Mouse (Mus musculus) mature B cell (primary cell): ENCODE data around the gene Gdap1l1.

Source experiments
- in situ Hi-C: fragments of 300-500 bp; cut with MboI; formaldehyde crosslinking; loops from 2 replicates; pipeline ENCODE4 v1.14.3; 2019

Gene Gdap1l1

DNA sequence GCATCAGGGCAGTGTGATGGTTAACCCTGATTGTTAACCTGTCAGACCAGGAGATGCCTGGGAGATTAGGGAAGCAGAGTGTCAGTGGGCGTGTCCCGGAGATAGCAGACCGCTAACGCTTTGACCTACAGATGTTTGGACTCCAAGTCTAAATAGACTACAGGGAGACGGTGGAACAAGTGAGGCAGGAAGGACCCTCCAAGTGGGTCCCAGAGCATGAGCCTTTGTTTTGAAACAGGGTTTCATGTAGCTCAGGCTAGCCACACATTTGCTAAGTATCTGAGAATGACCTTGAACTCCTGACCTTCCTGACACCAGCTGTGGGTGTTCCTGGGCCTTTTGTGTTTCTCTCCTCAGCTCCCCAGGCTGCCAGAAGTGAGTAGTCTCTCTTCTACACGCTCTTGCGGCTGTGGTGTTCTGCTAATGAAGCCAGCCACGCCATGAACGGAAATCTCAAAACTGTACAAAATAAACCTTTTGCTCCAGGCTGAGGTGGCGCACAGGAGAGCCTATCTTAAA, 25.0 kb downstream of the Gdap1l1 start:
- in situ Hi-C loops: no loop called here

DNA sequence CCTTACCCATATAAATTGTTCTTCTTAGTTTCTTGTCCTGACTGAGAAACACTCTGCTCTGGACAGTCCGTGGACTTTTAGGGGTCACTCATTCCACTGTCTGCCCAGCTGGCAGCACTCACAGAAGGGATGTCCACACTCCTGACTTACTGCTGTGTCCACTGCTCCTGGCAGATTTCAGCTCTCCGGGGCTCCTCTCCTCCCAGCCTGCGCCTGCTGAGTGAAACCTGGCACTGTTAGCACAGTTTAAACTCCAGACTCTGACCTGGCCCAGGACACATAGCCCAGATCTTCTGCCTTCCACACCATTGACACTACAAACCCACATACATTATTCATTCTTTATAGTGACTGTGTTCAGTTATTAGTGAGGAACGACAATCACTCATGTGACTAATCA, 25.7 kb downstream of the Gdap1l1 start:
- in situ Hi-C loops: no loop called here

DNA sequence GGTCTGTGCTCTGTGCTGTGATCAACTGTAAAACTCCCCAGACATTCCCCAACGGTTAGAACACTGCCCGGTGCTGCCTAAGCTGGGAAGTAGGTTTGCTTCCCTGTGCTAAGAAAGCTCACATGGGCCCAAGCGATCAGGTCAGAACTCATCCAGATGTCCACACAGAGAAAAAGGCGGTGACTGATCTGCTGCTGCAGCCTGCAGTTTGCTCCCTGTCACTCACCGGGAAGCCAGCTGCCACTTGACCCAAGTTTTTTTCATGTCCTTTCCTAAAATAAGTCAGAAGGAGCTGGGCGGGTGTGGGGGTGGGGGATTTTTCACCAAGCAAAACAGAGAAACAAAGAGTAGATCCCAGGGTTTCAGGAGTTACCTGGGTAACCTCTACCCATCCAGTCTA, 26.3 kb downstream of the Gdap1l1 start:
- in situ Hi-C loops: no loop called here

DNA sequence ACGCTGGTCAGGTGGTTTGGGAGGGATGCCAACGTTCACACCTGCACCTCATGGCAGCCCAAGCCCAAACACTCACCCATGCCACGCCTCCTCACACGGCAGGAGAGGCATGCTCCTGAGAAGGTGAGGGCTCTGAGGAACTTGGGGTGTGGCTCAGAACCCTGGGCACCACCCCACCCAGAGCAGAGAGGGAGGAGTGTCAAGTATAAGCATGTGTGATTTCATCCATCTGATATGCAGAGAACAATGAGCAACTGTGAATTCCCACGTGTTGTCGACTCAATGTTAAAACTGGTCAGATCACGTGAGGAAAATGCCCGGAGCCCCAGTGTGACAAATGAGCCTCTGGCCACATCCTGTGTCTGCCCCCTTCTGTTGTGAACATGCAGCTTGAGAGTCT, 28.5 kb downstream of the Gdap1l1 start:
- in situ Hi-C loops: no loop called here

DNA sequence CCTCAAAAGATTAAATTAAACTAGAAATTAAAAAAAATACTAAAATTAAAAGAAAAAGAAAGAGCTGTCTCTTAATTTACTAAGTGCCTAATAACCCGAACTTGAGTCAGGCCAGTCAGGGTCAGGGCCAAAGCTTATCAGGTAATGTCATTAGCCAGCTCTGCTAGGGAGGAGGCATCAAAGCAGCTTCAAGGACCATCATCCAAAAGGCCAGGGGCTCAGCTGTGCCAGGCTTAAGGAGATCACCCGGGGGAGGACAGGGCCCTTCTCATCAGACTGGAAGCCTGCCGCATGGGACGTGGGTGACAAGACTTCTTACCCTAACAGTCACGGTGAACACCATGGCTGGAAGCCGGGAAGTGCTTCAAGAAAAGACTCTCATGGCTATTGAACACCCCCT, 29.3 kb downstream of the Gdap1l1 start:
- in situ Hi-C loops: no loop called here

DNA sequence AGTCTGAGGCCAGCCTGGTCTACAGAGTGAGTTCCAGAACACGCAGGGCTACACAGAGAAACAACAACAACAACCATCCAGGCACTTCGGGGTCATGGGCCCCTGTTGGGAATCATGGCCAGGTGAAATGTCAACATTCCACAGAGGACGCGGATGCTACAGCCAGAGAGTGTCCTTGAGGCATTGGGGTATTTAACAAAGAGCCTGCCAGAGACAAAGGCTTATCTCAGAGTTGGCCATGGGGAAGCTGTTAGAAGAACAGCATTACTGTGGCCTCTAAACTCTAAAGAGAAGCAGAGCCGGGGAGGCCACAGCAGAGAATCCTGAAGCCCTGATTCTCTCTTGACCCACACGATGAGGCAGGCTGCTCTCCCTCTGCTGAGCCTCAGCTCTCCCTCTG, 30.6 kb downstream of the Gdap1l1 start:
- in situ Hi-C loops: no loop called here

DNA sequence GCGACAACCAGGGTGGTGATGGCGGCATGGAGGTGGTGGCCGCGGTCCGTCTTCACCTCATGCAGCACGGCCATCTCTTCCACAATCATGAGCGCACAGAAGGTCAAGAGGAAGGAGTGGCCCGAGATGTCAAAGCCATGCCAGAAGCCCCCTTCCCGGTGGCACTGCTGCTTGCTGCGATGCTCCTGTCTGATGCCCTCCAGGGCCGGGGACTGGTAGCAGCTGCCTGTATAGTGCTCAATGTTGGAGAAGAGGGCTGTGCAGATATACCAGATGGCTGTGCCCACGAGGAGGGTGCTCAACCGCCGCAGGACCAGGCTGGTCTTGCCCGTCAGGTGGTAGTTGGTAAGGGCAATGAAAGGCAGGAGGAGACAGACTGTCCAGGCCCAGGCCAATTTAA, 31.4 kb downstream of the Gdap1l1 start:
- in situ Hi-C loops: loop anchor here (5.0 kb wide), 1 partner anchor 47 kb away; the partner anchor contains the start of gene Oser1

DNA sequence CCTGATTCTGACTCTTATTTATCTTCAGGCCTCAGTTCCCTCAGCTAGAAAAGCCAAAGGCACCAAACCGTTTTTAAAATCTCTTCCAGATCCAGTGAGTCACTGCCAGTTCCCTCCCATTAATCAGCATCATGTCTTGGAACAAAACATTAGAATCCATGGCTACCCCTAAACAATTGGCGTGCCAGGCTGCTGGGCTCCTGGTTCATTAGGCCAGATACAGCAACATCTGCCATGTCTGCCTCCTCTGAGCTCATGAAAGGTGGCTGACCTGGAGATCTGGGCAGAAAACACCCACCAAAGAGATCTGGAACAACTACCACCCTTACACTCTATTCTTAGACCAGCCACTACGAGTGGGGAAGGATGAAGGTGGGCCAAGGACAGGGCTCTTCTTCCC, 32.9 kb downstream of the Gdap1l1 start:
- in situ Hi-C loops: loop anchor here (5.0 kb wide), 1 partner anchor 49 kb away; the partner anchor contains the start of gene Oser1

DNA sequence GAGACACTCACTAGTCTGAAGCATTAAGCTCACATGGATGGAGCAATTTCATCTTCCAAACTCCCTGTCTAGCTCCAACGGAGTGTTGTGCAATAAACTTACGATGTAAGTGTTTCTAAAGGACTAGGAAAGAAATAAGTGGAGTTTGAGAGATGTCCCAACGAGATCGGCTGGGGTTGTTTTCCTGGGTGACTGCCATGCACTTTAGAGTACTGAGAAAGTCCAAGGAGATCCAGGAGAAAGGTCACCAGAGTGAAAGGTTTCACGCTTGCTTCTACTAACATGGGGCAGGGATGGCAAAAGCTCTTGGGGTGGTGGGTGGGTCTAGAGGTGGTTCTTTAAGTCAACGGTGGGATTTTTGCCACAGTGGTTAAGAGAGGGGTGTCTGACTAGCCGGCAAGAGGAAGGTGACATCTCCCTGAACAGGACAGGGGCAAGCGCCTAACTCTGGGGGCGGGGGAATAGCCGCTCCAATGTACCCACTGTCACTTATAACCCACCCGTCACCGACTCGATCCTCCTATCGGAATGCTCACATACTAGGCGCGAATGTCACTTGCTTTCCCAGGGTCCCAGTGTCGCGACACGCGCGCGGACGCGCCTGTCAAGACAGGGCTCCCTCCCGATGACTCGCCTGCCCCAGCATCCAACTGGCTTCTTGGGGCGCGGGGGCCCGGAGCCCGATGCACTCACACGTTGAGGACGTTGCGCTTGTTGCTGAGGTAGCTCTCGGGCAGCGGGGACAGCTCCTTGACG, 33.6 kb downstream of the Gdap1l1 start:
- in situ Hi-C loops: loop anchor here (5.0 kb wide), 1 partner anchor 50 kb away; the partner anchor contains the start of gene Oser1

DNA sequence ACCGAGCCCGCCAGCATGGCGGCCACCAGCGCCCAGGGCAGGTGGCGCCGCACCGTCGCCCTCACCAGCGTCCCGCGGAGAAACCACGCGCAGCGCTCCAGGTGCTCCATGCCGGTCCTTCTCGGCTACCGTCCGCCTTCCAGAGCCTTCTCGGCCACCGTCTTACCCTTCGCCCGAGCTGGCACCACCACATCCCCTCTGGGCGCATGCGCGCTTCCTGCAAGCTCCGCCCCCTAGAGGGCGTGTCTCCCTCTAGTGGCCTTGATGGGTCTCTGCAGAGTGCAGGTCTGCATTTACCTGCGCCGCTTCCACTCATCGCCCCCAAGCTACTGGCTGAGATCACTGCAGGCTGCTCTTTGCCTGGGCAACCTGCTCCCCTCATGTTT, 34.2 kb downstream of the Gdap1l1 start, which contains the start of gene Fitm2:
Gene Fitm2, minus strand, starts transcription at position 164 of the 386 bp plus-strand sequence.
- in situ Hi-C loops: loop anchor here (5.0 kb wide), 1 partner anchor 50 kb away; the partner anchor contains the start of gene Oser1

DNA sequence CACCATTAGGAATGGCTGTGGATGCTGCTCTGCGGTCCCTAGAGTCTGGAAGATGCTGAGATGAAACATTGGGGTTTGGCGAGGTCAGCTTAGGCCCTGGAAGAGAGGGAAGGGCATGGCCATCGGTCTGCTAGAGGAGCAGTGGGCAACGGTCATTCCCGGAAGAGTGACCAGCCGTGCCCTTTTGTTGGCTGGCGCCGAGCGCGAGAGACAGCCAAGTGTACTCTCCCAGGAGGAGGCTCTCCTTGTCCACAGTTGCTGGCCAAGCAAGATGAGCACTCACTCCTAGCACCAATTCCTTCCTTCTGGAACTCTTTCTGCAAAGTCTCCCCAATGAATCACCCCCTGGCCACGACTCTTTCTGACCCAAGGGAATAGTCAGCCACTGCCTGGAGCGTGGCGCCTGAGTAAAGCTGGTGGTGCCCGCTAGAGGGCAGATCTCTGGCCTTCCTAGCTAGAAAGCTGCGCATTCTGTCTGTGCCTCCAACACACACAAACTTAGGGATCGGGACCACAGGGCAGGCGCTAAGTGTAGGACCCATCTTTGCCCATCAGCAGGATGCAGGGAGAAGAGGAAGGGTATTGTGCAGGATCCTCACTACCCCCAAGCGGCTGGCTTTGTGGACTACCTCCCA, 42.0 kb downstream of the Gdap1l1 start:
- in situ Hi-C loops: no loop called here

DNA sequence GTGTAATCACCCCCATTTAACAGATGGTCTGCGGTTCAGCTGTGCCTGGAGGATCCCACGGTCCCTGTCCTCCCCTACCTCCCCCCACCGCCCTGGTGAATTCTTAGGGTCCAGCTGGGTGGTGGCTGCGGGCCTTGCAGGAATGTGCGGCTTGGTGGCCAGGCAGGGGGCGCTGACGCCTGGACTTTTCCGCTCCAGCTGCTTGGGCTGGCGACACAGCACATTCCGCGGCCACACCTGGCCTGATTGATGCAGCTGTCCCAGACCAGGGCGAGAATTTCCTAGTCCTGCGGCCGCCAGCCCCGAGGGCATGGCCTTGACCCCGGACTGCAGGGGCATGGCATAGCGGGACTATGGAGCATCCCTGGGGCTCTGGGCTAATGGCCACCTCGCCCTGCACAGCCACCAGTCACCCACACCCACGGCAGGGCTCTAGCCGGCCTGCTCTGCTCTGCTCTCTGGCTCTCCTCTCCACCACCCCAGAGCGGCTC, 43.3 kb downstream of the Gdap1l1 start:
- in situ Hi-C loops: no loop called here

DNA sequence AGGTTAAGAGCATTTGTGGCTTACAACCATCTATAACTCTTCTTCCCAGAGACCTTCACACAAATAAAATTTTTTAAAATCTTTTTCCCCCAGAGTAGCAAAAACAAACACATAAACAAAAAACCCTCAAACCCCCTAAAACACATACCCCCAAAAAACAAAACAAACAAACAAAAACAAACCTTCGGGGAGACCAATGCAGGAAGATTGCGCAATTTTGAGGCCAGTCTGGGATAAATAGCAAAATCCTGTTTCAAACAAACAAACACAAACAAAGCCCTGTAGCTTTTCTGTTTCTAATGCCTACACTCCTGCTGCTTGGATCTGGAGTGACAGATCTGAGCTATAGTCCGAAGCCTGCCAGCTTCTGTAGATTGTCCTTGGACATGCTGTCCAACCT, 49.1 kb downstream of the Gdap1l1 start:
- in situ Hi-C loops: no loop called here

DNA sequence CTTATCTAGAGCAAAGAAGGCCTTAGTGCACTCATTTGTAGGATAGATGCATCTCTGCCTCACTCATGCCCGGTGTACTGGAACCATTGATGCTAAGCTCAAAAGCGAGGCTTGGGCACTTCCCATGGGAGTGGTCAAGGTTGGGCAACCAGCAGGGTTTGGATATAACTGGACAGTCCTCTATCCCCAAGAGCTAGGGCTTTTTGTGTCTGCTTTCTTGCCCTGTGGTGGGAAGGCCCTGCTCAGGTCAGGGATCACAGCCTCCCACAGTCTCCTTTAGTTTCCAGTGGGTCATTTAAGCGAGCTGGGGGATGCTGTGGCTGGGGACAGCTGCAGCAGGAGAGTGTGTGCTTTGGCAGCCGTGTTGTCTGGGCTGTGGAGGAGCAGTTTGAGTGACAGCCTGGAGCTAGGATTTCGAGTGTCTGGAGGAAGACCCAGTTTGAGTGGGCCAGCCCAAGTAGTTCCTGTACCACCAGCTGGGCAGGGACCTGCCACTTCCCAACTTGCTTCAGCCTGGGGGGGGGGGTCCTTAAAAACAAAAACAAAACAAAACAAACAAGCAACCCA, 51.5 kb downstream of the Gdap1l1 start:
- in situ Hi-C loops: no loop called here

DNA sequence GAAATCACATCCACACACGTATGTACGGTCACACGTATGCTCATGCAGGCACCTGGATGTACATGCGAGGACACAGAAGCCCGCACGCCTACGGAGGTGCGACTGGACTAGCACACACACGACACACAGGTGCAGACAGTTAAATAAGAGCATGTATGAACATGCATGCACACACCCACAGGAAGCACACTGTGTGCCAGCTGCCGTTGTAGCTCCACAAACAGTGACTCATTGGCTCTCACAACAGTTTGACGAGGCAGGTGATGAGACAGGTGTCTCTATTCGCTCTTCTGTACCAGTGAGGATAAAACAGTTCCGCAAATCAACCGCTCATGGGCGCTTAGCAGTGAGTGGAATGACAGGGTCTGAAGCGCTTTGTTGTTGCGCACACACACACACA, 52.4 kb downstream of the Gdap1l1 start:
- in situ Hi-C loops: no loop called here

DNA sequence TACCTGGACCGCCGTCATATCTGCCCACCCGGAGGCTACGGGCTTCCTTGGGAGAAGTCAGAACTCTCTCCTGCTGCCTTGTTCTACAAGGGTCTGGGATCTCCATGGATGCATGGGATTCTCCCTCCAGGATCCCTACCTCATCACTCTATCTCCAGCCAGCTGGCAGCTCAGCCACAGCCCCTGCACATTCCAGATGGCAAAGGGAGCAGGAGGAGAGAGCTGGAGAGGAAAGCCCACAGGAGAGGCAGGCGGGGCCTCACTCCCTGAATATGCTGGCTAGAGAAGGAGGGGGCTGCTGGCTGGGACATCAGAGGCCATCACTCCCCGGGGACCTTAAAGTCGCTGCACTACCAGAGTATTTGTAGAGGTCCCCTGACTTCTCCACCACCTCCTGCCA, 53.1 kb downstream of the Gdap1l1 start:
- in situ Hi-C loops: no loop called here

DNA sequence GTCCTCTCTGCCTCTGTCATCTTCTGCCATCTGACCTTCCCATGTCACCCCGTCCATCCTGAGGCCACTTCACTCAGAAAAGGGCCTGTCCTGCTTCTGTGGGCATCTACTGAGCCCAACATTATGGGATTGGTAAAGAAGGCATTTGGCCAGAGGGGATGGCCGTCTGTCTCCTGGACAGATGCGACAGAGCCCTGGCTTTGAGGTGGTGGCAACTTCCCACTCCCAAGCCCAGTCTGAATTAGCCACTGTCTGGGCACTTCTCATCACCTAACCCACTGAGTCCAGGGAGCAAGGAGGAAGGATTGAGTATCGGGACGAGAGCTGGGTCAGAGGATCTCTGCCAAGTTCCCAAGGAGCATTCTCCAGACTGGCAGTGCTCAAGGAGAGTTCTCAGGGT, 53.7 kb downstream of the Gdap1l1 start, which contains the start of gene R3hdml:
Gene R3hdml, plus strand, starts transcription at position 301 of the 400 bp plus-strand sequence.
- in situ Hi-C loops: no loop called here

DNA sequence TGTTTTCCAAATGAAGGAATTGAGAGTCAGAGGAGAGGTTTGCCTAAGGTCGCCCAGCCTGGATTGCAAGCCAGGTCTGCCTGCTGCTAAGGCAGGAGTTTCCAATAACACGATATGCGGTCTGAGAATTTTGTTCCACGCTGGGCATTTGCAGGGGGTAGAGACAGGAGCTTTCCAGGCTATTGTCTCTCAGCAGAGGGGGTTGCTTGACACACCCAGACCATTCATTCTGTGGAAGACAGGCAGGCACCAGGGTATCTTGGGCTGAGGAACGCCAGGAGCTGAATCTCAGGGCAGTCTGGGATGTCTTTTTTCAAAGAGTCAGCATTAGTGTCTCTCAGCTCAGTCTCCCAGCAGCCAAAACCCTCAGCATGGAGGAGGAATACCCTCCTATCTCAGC, 54.8 kb downstream of the Gdap1l1 start:
- in situ Hi-C loops: no loop called here

DNA sequence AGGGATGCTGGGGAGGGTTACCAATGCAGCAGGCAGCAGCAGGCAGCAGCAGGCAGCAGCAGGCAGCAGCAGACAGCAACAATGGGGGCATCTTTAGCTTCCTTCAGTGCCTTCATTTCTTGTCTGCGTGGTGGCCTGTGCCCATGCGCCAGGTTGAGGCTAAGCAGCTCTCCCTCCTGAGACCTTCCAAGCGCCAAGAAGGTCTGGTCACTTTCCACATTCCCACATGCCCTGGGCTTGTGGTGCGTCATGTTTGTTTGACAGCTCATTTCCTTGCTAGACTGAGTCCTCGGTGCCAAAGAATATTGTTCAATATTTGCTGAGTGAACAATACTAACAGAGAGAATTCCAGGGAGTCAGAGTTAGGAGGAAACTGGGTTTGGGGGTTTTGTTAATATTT, 55.7 kb downstream of the Gdap1l1 start:
- in situ Hi-C loops: no loop called here

DNA sequence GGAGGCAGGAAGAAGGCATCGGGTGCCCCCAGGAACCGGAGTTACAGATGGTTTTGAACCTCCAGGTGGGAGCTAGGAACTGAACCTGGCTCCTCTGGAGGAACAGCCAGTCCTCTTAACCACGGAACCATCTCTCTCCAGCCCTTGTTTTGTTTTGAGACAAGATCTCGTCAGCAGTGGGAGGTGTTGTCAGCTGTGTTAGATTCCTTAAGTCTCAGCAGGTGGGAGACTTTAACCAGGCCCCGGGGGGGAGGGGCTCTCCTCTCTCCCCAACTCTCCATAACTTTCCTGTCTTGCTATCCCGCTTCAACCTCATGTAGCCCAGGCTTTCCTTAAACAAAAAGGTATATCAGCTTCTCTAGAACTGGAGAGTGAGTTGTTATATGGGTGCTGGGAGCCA, 56.2 kb downstream of the Gdap1l1 start:
- in situ Hi-C loops: no loop called here

DNA sequence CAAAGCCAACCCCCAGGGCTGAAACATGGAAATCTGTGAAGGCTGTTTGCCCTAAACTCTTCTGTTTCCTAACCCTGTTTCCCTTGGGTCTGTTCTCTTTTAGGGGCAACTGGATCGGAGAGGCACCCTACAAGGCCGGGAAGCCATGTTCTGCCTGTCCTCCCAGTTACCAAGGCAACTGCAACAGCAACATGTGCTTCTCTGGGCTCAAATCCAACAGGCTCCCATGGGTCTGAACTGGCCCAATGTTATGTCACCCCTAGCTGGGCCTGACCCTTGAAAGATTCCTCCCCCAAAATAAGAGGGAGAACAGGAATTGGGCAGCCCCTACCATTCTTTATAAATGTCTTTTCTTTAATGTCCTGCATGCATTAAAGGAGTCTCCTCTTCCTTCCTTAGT, 63.9 kb downstream of the Gdap1l1 start:
- in situ Hi-C loops: no loop called here

DNA sequence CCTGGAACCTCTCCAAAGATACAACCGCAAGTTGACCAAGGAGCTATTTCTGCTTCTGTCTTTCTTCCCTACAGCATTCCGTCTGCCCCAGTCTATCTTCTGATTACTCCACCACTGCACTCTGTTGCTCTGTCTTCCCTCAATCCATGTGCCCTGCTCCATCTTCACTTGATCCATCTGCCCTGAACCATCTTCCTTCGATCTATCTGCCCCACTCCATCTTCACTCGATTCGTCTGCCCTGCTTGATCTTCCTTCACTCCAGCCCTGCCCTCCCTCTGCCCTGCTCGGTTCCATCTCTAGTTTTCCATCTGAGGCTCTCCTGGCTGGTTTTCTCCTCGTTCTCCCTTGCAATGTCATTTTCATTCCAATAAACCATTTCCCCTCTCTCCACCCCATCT, 64.9 kb downstream of the Gdap1l1 start:
- in situ Hi-C loops: no loop called here
